Mouse (Mus musculus): ENCODE data around the gene Dgki. TPM values are rescaled to one million over a fixed set of nuclear protein-coding genes. Genes with fewer than 3 reads are reported as not detected.

Dgki gene
- polyA plus RNA-seq, 1 experiment, result not detected

DNA sequence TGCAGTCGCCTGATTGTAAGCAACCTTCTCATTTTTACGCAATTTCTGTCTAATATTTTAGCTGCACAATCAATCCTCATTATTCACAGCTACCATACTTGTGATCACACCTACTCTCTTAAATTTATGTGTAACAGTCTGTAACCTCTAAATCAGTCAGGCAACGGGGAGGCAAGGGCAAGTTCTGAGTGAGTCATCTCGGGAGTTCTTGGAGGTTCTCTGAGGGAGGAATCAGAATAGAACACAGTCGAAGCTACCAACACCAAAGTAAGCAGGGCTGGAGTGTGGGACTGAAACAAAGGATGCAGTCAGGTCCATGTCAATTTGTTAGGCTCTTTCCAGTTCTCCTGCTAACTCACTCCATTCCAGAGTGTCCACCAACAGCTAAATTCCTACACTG is 17.9 kb upstream of the Dgki start:
- no peak for TF ChIP-seq MAX (IDR thresholded peaks at IDR 0.05)
- no peak for TF ChIP-seq CEBPB (IDR thresholded peaks at IDR 0.05; ENCODE audit: low read depth)
- TF ChIP-seq MYOD1 (IDR thresholded peaks at IDR 0.05; ENCODE audit: control insufficient read depth, insufficient read length, low read depth), result no peak
- TF ChIP-seq FOSL1 (IDR thresholded peaks at IDR 0.05; ENCODE audit: insufficient read depth, low read length, poor library complexity, severe bottlenecking), result no peak
- no peak for TF ChIP-seq CTCF (IDR thresholded peaks at IDR 0.05; ENCODE audit: control insufficient read depth, insufficient read depth, insufficient read length)
- no peak for TF ChIP-seq USF1 (IDR thresholded peaks at IDR 0.05; ENCODE audit: low read depth)
- no peak for TF ChIP-seq MYOG (IDR thresholded peaks at IDR 0.05; ENCODE audit: control insufficient read depth, extremely low read depth, insufficient read length)
- H3K79me3 ChIP-seq (ENCODE audit: low read depth), result no peaks in the 10 kb centered on the region
- no peak overlapping the region for H3ac ChIP-seq (ENCODE audit: control insufficient read depth, insufficient read length, low read depth)
- H3K36me3 ChIP-seq (ENCODE audit: control insufficient read depth, insufficient read depth), result no peaks in the 10 kb centered on the region
- H3K79me2 ChIP-seq (ENCODE audit: control insufficient read depth, insufficient read depth), result no peaks in the 10 kb centered on the region
- H3K27me3 ChIP-seq (ENCODE audit: control insufficient read depth, insufficient read depth, insufficient read length), result peaks cover 4% of the 10 kb centered on the region
- H3K4me3 ChIP-seq (ENCODE audit: insufficient read depth, poor library complexity, severe bottlenecking), result no peak overlapping the region

DNA sequence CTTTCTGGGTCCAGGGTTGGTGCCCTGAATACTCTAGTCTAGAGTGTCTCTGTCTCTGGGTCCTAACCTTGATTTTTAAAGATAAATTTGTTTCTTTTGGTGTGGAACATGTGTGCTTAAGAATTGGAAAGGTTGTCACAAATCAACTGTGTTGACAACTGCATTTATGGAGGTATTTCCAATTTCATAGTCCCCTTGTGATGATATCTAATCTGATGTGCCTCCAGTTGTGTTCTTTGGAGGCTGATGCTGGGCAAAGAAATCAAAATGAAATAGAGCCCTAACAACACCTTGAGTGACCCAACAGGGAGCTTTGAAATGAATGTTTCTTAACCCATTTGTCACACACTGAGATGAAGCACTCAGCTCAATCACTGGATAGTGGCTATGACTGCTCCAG is 15.5 kb upstream of the Dgki start:
- Histone ChIP-seq H3K79me3 (ENCODE audit: low read depth) (no peaks in the 10 kb centered on the region), H3K79me2 (ENCODE audit: control insufficient read depth, insufficient read depth) (no peaks in the 10 kb centered on the region), H3ac (ENCODE audit: control insufficient read depth, insufficient read length, low read depth) (no peak overlapping the region), H3K36me3 (ENCODE audit: control insufficient read depth, insufficient read depth) (no peaks in the 10 kb centered on the region), H3K27me3 (ENCODE audit: control insufficient read depth, insufficient read depth, insufficient read length) (peaks cover 4% of the 10 kb centered on the region), H3K4me3 (ENCODE audit: insufficient read depth, poor library complexity, severe bottlenecking) (no peak overlapping the region)
- no peak for TF ChIP-seq MAX (IDR thresholded peaks at IDR 0.05)

DNA sequence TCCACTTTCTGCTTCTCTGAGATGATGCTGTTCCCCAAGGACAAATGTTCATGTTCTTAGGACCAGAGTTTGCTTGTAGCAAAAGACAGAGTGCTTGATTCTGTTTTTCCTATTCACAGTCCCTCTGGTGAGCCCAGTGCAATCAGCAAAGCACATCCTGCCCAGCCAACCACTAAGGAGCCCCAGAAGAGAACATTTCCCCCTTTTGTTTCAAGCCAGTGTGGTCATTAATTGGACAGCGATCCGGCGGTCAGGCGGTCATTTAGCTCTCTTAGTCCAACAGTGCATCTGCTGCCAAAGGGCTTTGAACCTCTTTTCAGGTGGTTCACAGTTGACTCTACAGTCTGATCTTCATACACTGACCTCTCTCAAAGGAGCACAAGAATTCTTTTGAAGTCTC is 10.6 kb upstream of the Dgki start:
- TF ChIP-seq USF1 (IDR thresholded peaks at IDR 0.05; ENCODE audit: low read depth) (no peak), CTCF (IDR thresholded peaks at IDR 0.05; ENCODE audit: control insufficient read depth, insufficient read depth, insufficient read length) (no peak), MYOG (IDR thresholded peaks at IDR 0.05; ENCODE audit: control insufficient read depth, extremely low read depth, insufficient read length) (no peak), FOSL1 (IDR thresholded peaks at IDR 0.05; ENCODE audit: insufficient read depth, low read length, poor library complexity, severe bottlenecking) (no peak), MAX (IDR thresholded peaks at IDR 0.05) (no peak), CEBPB (IDR thresholded peaks at IDR 0.05; ENCODE audit: low read depth) (no peak), MYOD1 (IDR thresholded peaks at IDR 0.05; ENCODE audit: control insufficient read depth, insufficient read length, low read depth) (no peak)
- H3K27me3 ChIP-seq (ENCODE audit: control insufficient read depth, insufficient read depth, insufficient read length), result peaks cover 7% of the 10 kb centered on the region
- H3K79me2 ChIP-seq (ENCODE audit: control insufficient read depth, insufficient read depth), result no peaks in the 10 kb centered on the region
- H3ac ChIP-seq (ENCODE audit: control insufficient read depth, insufficient read length, low read depth), result no peak overlapping the region
- no peak overlapping the region for H3K4me3 ChIP-seq (ENCODE audit: insufficient read depth, poor library complexity, severe bottlenecking)
- H3K79me3 ChIP-seq (ENCODE audit: low read depth), result no peaks in the 10 kb centered on the region
- no peaks in the 10 kb centered on the region for H3K36me3 ChIP-seq (ENCODE audit: control insufficient read depth, insufficient read depth)

GRCm38 (mm10) chr6:37306616-37307015 is 6.6 kb upstream of the Dgki start:
- Histone ChIP-seq H3K4me3 (ENCODE audit: insufficient read depth, poor library complexity, severe bottlenecking) (no peak overlapping the region), H3K27me3 (ENCODE audit: control insufficient read depth, insufficient read depth, insufficient read length) (peaks cover 4% of the 10 kb centered on the region), H3K79me2 (ENCODE audit: control insufficient read depth, insufficient read depth) (no peaks in the 10 kb centered on the region), H3K79me3 (ENCODE audit: low read depth) (no peaks in the 10 kb centered on the region), H3ac (ENCODE audit: control insufficient read depth, insufficient read length, low read depth) (no peak overlapping the region), H3K36me3 (ENCODE audit: control insufficient read depth, insufficient read depth) (no peaks in the 10 kb centered on the region)
- TF ChIP-seq CEBPB (IDR thresholded peaks at IDR 0.05; ENCODE audit: low read depth) (no peak), MYOG (IDR thresholded peaks at IDR 0.05; ENCODE audit: control insufficient read depth, extremely low read depth, insufficient read length) (no peak), FOSL1 (IDR thresholded peaks at IDR 0.05; ENCODE audit: insufficient read depth, low read length, poor library complexity, severe bottlenecking) (no peak), CTCF (IDR thresholded peaks at IDR 0.05; ENCODE audit: control insufficient read depth, insufficient read depth, insufficient read length) (no peak), MYOD1 (IDR thresholded peaks at IDR 0.05; ENCODE audit: control insufficient read depth, insufficient read length, low read depth) (no peak), MAX (IDR thresholded peaks at IDR 0.05) (no peak), USF1 (IDR thresholded peaks at IDR 0.05; ENCODE audit: low read depth) (no peak)

- H3K79me3 ChIP-seq (ENCODE audit: low read depth), result no peaks in the 10 kb centered on the region
- no peak overlapping the region for H3K4me3 ChIP-seq (ENCODE audit: insufficient read depth, poor library complexity, severe bottlenecking)
- TF ChIP-seq CEBPB (IDR thresholded peaks at IDR 0.05; ENCODE audit: low read depth), result no peak
- TF ChIP-seq FOSL1 (IDR thresholded peaks at IDR 0.05; ENCODE audit: insufficient read depth, low read length, poor library complexity, severe bottlenecking), result no peak
- no peak for TF ChIP-seq MYOD1 (IDR thresholded peaks at IDR 0.05; ENCODE audit: control insufficient read depth, insufficient read length, low read depth)
- no peak for TF ChIP-seq USF1 (IDR thresholded peaks at IDR 0.05; ENCODE audit: low read depth)
- no peak for TF ChIP-seq CTCF (IDR thresholded peaks at IDR 0.05; ENCODE audit: control insufficient read depth, insufficient read depth, insufficient read length)
- no peak overlapping the region for H3ac ChIP-seq (ENCODE audit: control insufficient read depth, insufficient read length, low read depth)
- no peaks in the 10 kb centered on the region for H3K79me2 ChIP-seq (ENCODE audit: control insufficient read depth, insufficient read depth)
- no peaks in the 10 kb centered on the region for H3K36me3 ChIP-seq (ENCODE audit: control insufficient read depth, insufficient read depth)
- peaks cover 42% of the 10 kb centered on the region for H3K27me3 ChIP-seq (ENCODE audit: control insufficient read depth, insufficient read depth, insufficient read length)
Observed at GRCm38 (mm10) chr6:37300492-37300891, 508 bp upstream of the Dgki start.

- TF ChIP-seq FOSL1 (IDR thresholded peaks at IDR 0.05; ENCODE audit: insufficient read depth, low read length, poor library complexity, severe bottlenecking) (no peak), CEBPB (IDR thresholded peaks at IDR 0.05; ENCODE audit: low read depth) (no peak), USF1 (IDR thresholded peaks at IDR 0.05; ENCODE audit: low read depth) (no peak), MYOD1 (IDR thresholded peaks at IDR 0.05; ENCODE audit: control insufficient read depth, insufficient read length, low read depth) (no peak), MAX (IDR thresholded peaks at IDR 0.05) (no peak), CTCF (IDR thresholded peaks at IDR 0.05; ENCODE audit: control insufficient read depth, insufficient read depth, insufficient read length) (no peak), MYOG (IDR thresholded peaks at IDR 0.05; ENCODE audit: control insufficient read depth, extremely low read depth, insufficient read length) (no peak)
- Histone ChIP-seq H3K79me2 (ENCODE audit: control insufficient read depth, insufficient read depth) (no peaks in the 10 kb centered on the region), H3ac (ENCODE audit: control insufficient read depth, insufficient read length, low read depth) (no peak overlapping the region), H3K27me3 (ENCODE audit: control insufficient read depth, insufficient read depth, insufficient read length) (peaks cover 46% of the 10 kb centered on the region), H3K36me3 (ENCODE audit: control insufficient read depth, insufficient read depth) (no peaks in the 10 kb centered on the region), H3K79me3 (ENCODE audit: low read depth) (no peaks in the 10 kb centered on the region), H3K4me3 (ENCODE audit: insufficient read depth, poor library complexity, severe bottlenecking) (no peak overlapping the region)
Observed at GRCm38 (mm10) chr6:37298982-37299381, 1.0 kb downstream of the Dgki start.
